Mouse (Mus musculus): ENCODE measurements around the gene Nlrx1. TPM values are rescaled to one million over a fixed set of nuclear protein-coding genes. Genes with fewer than 3 reads are reported as not detected.

Gene Nlrx1
- polyA plus RNA-seq, 1 experiment from 2014 or later, result 5.9 TPM

DNA sequence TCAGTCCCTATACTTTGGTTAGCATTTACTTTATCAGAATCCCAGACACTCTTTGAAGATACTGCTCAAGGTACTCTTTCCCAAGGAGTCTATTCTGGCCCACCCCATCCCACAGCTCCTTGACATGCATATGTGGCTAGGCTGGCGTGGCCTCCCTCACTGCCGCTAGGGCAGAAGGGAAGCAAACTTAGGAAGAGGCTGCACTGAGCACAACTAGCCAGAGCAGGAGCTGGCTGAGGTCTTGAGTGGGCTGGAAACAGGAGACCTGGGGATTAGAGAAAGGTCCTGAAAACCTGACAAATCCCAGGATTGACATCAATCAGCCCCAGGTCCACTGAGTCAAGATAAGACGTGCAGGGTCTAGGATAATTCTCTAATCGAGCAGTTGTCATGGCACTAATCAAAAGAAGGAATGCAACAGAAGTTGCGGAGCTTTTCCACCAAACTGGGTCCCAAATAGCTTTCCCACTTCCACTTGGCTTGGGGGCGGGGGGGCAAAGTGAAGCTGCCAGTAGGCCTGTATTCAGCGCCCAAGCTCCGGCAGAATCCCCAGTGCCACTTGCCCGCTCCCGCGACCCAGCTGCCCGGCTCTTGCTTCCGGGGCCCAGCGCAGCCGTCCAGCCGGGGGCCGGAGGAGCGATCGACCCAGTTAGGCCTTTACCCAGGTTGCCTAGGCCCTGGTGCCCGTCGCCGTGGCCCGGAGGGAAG lies 926 bp downstream of the Nlrx1 start:
- ATAC-seq (ENCODE audit: extremely low read depth, insufficient number of reproducible peaks, low FRiP score, low TSS enrichment), result peak; percentile 4; the same call in 1 of the 2 replicates
- peaks cover 16% of the 10 kb centered on the region for H3K4me1 ChIP-seq
- H3K27me3 ChIP-seq (replicated peaks), result no peaks in the 10 kb centered on the region; the same call in 1 of the 2 replicates
- 0 out of 2 replicates have a peak, but pooled peaks cover 8% of the 10 kb centered on the region for H3K36me3 ChIP-seq
- H3K9me3 ChIP-seq, result no peaks in the 10 kb centered on the region
- WGBS, result 6% methylated on average over 23 of the region's 23 CpGs
- H3K9ac ChIP-seq, result peak overlapping the region; percentile 96
- H3K4me3 ChIP-seq, result peak overlapping the region; percentile 67
- H3K27ac ChIP-seq (replicated peaks), result peak overlapping the region; percentile 91
- peak overlapping the region; percentile 91 for H3K4me2 ChIP-seq

- peak overlapping the region; percentile 96 for H3K9ac ChIP-seq
- H3K9me3 ChIP-seq, result no peaks in the 10 kb centered on the region
- H3K4me3 ChIP-seq, result peak overlapping the region; percentile 67
- H3K27ac ChIP-seq (replicated peaks), result peak overlapping the region; percentile 91
- WGBS, result 60% methylated on average over 8 of the region's 8 CpGs
- no peaks in the 10 kb centered on the region; the same call in 1 of the 2 replicates for H3K27me3 ChIP-seq (replicated peaks)
- H3K36me3 ChIP-seq, result peaks cover 11% of the 10 kb centered on the region; the same call in 1 of the 2 replicates
- ATAC-seq (ENCODE audit: extremely low read depth, insufficient number of reproducible peaks, low FRiP score, low TSS enrichment), result no peak
- H3K4me2 ChIP-seq, result peak overlapping the region; percentile 91
- H3K4me1 ChIP-seq, result peaks cover 16% of the 10 kb centered on the region
Measured at GRCm38 (mm10) chr9:44266478-44267226, 1.7 kb downstream of the Nlrx1 start.

- H3K27ac ChIP-seq (replicated peaks), result no peak overlapping the region
- H3K9ac ChIP-seq, result no peak overlapping the region
- WGBS, result 81% methylated on average over 14 of the region's 14 CpGs
- ATAC-seq (ENCODE audit: extremely low read depth, insufficient number of reproducible peaks, low FRiP score, low TSS enrichment), result no peak
- no peak overlapping the region for H3K4me2 ChIP-seq
- H3K4me3 ChIP-seq, result no peak overlapping the region
- no peaks in the 10 kb centered on the region; the same call in 1 of the 2 replicates for H3K27me3 ChIP-seq (replicated peaks)
- peaks cover 17% of the 10 kb centered on the region for H3K36me3 ChIP-seq
- H3K4me1 ChIP-seq, result peaks cover 1% of the 10 kb centered on the region
- no peaks in the 10 kb centered on the region for H3K9me3 ChIP-seq
Measured at GRCm38 (mm10) chr9:44261388-44261787, 7.0 kb downstream of the Nlrx1 start.

- H3K4me2 ChIP-seq, result no peak overlapping the region
- peaks cover 19% of the 10 kb centered on the region for H3K4me1 ChIP-seq
- H3K4me3 ChIP-seq, result no peak overlapping the region
- H3K9me3 ChIP-seq, result no peaks in the 10 kb centered on the region
- H3K36me3 ChIP-seq, result peaks cover 17% of the 10 kb centered on the region
- WGBS, result 74% methylated on average over 10 of the region's 10 CpGs
- H3K9ac ChIP-seq, result no peak overlapping the region
- no peak for ATAC-seq (ENCODE audit: extremely low read depth, insufficient number of reproducible peaks, low FRiP score, low TSS enrichment)
- H3K27me3 ChIP-seq (replicated peaks), result no peaks in the 10 kb centered on the region; the same call in 1 of the 2 replicates
- H3K27ac ChIP-seq (replicated peaks), result no peak overlapping the region
Measured at GRCm38 (mm10) chr9:44259014-44259413, 9.4 kb downstream of the Nlrx1 start.

DNA sequence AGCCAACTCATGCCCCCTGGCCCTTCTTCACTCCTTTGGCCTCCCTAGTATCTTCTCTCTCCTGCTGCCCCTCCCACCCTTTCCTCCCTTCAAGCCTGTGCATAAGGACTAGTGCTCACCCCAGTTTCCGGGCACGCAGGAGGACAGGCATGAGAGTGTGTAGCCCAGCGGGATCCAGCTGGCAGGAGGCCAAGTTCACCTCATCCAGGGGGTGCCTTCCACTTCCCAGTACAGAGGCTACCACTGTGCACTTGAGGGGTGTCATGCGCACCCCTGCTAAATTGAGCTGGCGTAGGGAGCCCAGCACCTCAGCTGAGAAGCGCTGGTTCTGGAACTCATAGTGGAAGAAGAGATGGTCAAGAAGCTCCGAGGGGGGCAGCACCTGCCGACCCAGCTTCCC lies 12.2 kb downstream of the Nlrx1 start:
- Histone ChIP-seq H3K27ac (replicated peaks) (no peak overlapping the region), H3K36me3 (peaks cover 6% of the 10 kb centered on the region; the same call in 1 of the 2 replicates), H3K27me3 (replicated peaks) (peaks cover 7% of the 10 kb centered on the region; the same call in 1 of the 2 replicates), H3K9ac (no peak overlapping the region), H3K4me3 (no peak overlapping the region), H3K4me2 (no peak overlapping the region), H3K9me3 (no peaks in the 10 kb centered on the region), H3K4me1 (peaks cover 19% of the 10 kb centered on the region)
- WGBS, result 72% methylated on average over 8 of the region's 8 CpGs
- ATAC-seq (ENCODE audit: extremely low read depth, insufficient number of reproducible peaks, low FRiP score, low TSS enrichment), result no peak

DNA sequence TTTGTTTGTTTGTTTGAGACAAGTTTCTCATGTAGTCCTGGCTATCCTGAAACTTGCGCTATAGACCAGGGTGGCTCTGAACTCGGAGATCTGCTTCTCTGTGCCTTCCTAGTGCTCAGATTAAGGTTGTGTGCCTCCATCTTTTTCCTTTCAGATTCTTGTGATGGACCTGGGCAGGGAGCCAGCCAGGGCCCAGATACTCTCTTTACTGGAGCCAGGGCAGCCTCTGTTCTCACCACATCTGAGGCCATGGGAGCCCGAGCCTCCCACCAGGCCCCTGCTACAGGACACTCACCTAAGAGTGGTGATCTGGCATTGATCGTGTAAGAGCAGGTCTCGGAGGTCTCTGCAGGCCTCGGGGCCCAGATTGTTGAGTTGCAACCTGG lies 13.3 kb downstream of the Nlrx1 start:
- no peak for ATAC-seq (ENCODE audit: extremely low read depth, insufficient number of reproducible peaks, low FRiP score, low TSS enrichment)
- 0 out of 2 replicates have a peak overlapping the region, but pooled peaks have one; percentile 2 for H3K9ac ChIP-seq
- H3K36me3 ChIP-seq, result peaks cover 6% of the 10 kb centered on the region; the same call in 1 of the 2 replicates
- no peak overlapping the region for H3K27ac ChIP-seq (replicated peaks)
- H3K4me1 ChIP-seq, result peaks cover 25% of the 10 kb centered on the region
- 50% methylated on average over 6 of the region's 6 CpGs for WGBS
- H3K27me3 ChIP-seq (replicated peaks), result peaks cover 13% of the 10 kb centered on the region; the same call in 1 of the 2 replicates
- H3K4me3 ChIP-seq, result no peak overlapping the region
- H3K4me2 ChIP-seq, result no peak overlapping the region
- no peaks in the 10 kb centered on the region for H3K9me3 ChIP-seq

DNA sequence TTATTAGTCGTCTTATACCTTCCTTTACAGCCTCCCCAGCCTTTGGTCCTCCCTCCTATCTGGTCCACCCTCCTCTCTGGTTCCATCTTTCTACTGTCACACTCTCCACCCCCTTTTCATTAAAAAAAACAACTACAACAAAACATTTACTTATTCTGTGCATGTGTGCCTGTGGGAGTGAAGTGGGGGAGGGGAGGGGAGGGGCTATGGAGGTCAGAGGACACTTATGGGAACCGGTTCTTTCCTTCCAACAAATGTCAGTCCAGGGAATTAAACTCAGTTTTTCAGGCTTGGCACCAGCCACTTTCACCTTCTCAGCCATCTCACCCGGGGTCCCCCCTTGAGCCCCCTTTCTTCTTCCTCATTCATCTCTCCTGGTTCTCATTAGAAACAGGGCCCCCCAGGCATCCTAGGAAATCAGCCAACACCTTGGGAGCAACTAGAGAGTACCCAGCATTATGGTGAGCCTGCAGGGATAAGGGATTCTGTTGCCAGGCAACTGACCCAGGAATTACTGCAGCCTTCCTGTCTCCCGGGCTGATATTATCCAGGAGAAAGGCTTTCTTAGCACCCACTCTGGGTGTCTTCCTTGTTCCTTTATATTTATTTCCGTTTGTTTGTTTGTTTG lies 13.8 kb downstream of the Nlrx1 start:
- peaks cover 30% of the 10 kb centered on the region for H3K4me1 ChIP-seq
- peaks cover 6% of the 10 kb centered on the region; the same call in 1 of the 2 replicates for H3K36me3 ChIP-seq
- H3K27ac ChIP-seq (replicated peaks), result no peak overlapping the region
- no peak for ATAC-seq (ENCODE audit: extremely low read depth, insufficient number of reproducible peaks, low FRiP score, low TSS enrichment)
- no peaks in the 10 kb centered on the region for H3K9me3 ChIP-seq
- H3K27me3 ChIP-seq (replicated peaks), result peaks cover 18% of the 10 kb centered on the region; the same call in 1 of the 2 replicates
- WGBS, result 24% methylated on average over 5 of the region's 5 CpGs
- 0 out of 2 replicates have a peak overlapping the region, but pooled peaks have one; percentile 2 for H3K9ac ChIP-seq
- H3K4me2 ChIP-seq, result no peak overlapping the region
- no peak overlapping the region for H3K4me3 ChIP-seq

- Histone ChIP-seq H3K9me3 (no peaks in the 10 kb centered on the region), H3K4me1 (peaks cover 36% of the 10 kb centered on the region), H3K27ac (replicated peaks) (no peak overlapping the region), H3K9ac (no peak overlapping the region), H3K4me3 (no peak overlapping the region), H3K27me3 (replicated peaks) (peaks cover 28% of the 10 kb centered on the region), H3K36me3 (peaks cover 6% of the 10 kb centered on the region; the same call in 1 of the 2 replicates), H3K4me2 (no peak overlapping the region)
- no peak for ATAC-seq (ENCODE audit: extremely low read depth, insufficient number of reproducible peaks, low FRiP score, low TSS enrichment)
- 84% methylated on average over 6 of the region's 6 CpGs for WGBS
Measured at GRCm38 (mm10) chr9:44253441-44253840, 15.0 kb downstream of the Nlrx1 start.

- no peak within 1 kb of the TSS for H3K4me3 ChIP-seq
- 69% methylated on average over 10 of the region's 10 CpGs for WGBS
- peaks cover 35% of the 10 kb centered on the region for H3K4me1 ChIP-seq
- 0 out of 2 replicates have a peak within 1 kb of the TSS, but pooled peaks have one; percentile 19 for H3K9ac ChIP-seq
- H3K27me3 ChIP-seq (replicated peaks), result peaks cover 43% of the 10 kb centered on the region
- no peak for ATAC-seq (ENCODE audit: extremely low read depth, insufficient number of reproducible peaks, low FRiP score, low TSS enrichment)
- H3K9me3 ChIP-seq, result no peaks in the 10 kb centered on the region
- no peak within 1 kb of the TSS for H3K4me2 ChIP-seq
- no peak within 1 kb of the TSS for H3K27ac ChIP-seq (replicated peaks)
- no peaks in the 10 kb centered on the region; the same call in 1 of the 2 replicates for H3K36me3 ChIP-seq
Measured at GRCm38 (mm10) chr9:44251314-44251713, 17.1 kb downstream of the Nlrx1 start, which contains the start of gene Pdzd3. TSS of gene Pdzd3 (minus strand) at chr9:44251471.

- H3K27me3 ChIP-seq (replicated peaks), result peaks cover 43% of the 10 kb centered on the region
- H3K9me3 ChIP-seq, result no peaks in the 10 kb centered on the region
- 0 out of 2 replicates have a peak overlapping the region, but pooled peaks have one; percentile 19 for H3K9ac ChIP-seq
- H3K27ac ChIP-seq (replicated peaks), result no peak overlapping the region
- no peak overlapping the region for H3K4me3 ChIP-seq
- peaks cover 26% of the 10 kb centered on the region for H3K4me1 ChIP-seq
- no peaks in the 10 kb centered on the region for H3K36me3 ChIP-seq
- no peak for ATAC-seq (ENCODE audit: extremely low read depth, insufficient number of reproducible peaks, low FRiP score, low TSS enrichment)
- no peak overlapping the region for H3K4me2 ChIP-seq
- WGBS, result 48% methylated on average over 4 of the region's 4 CpGs
Measured at GRCm38 (mm10) chr9:44250445-44250844, 18.0 kb downstream of the Nlrx1 start.

All from heart, embryonic 13.5 days (tissue).